Mouse (Mus musculus) midbrain, embryonic 11.5 days (tissue): ENCODE data around the gene Synj1. TPM values are rescaled to one million over a fixed set of nuclear protein-coding genes. Genes with fewer than 3 reads are reported as not detected.

Experiments used
- ATAC-seq: fragments of 200-750 bp; cut with Nextera tagmentation; 2 replicates; pipeline ENCODE4 v1.8.0; 2017; ENCODE audit warnings: moderate TSS enrichment, moderate library complexity; ENCODE audit not compliant: low FRiP score
- DNase-seq: peaks from one replicate; pipeline ENCODE4 v3.0.0; 2015; ENCODE audit warnings: low spot score; ENCODE audit errors: missing footprints
- H3K27ac ChIP-seq: fragments of 300-500 bp; sonication (generic); 2 replicates; pipeline ENCODE4 v1.5.1; 2014; ENCODE audit warnings: low read depth, low read length
- H3K27me3 ChIP-seq: fragments of 300-500 bp; sonication (generic); 2 replicates; pipeline ENCODE4 v1.6.1; 2014; ENCODE audit warnings: mild to moderate bottlenecking, low read length, moderate library complexity, mixed read lengths; ENCODE audit not compliant: control insufficient read depth, insufficient read depth
- H3K36me3 ChIP-seq: fragments of 300-500 bp; sonication (generic); 2 replicates; pipeline ENCODE4 v1.6.1; 2014; ENCODE audit warnings: mild to moderate bottlenecking, low read length, moderate library complexity, mixed read lengths; ENCODE audit not compliant: control insufficient read depth, insufficient read depth
- H3K4me1 ChIP-seq: fragments of 300-500 bp; sonication (generic); 2 replicates; pipeline ENCODE4 v1.6.1; 2014; ENCODE audit warnings: low read length; ENCODE audit not compliant: control insufficient read depth, insufficient read depth
- H3K4me2 ChIP-seq: fragments of 300-500 bp; sonication (generic); 2 replicates; pipeline ENCODE4 v1.6.1; 2014; ENCODE audit warnings: mild to moderate bottlenecking, moderate library complexity
- H3K4me3 ChIP-seq: fragments of 300-500 bp; sonication (generic); 2 replicates; pipeline ENCODE4 v1.5.1; 2014; ENCODE audit warnings: low read depth, low read length
- H3K9ac ChIP-seq: fragments of 300-500 bp; sonication (generic); 2 replicates; pipeline ENCODE4 v1.6.1; 2014; ENCODE audit warnings: low read length
- H3K9me3 ChIP-seq: fragments of 300-500 bp; sonication (generic); 2 replicates; pipeline ENCODE4 v1.6.1; 2016; ENCODE audit warnings: low read length; ENCODE audit not compliant: control insufficient read depth
- WGBS: fragments of 180-500 bp; shearing (Covaris S2); extraction: QIAGEN DNeasy Blood & Tissue Kit; methylation state at CpG from one replicate; pipeline ENCODE4 v1.1.7; 2014; 5-methylcytosine and 5-hydroxymethylcytosine counted together
- microRNA-seq: library from miRNA; unstranded; fragments of <30 nt; microRNA quantifications from one replicate; pipeline ENCODE4, GENCODE M21; 2017
- polyA plus RNA-seq: library from polyadenylated mRNA; unstranded; fragments of >200 nt; fragmentation: Nextera tagmentation; extraction: Ambion mirVana; gene quantifications from 2 replicates; pipeline ENCODE4 v1.2.1, GENCODE M21; 2014

Synj1 gene
- polyA plus RNA-seq, 1 experiment from 2014 or later = 23.3 TPM

- Histone ChIP-seq H3K4me1 (no peaks in the 10 kb centered on the region; the same call in 1 of the 2 replicates), H3K27me3 (no peaks in the 10 kb centered on the region), H3K9me3 (0 out of 2 replicates have a peak, but pooled peaks cover under 1% of the 10 kb centered on the region), H3K4me3 (no peak overlapping the region), H3K4me2 (no peak overlapping the region), H3K9ac (no peak overlapping the region), H3K27ac (no peak overlapping the region), H3K36me3 (no peaks in the 10 kb centered on the region)
- ATAC-seq = no peak
- no peak for DNase-seq
- WGBS = 77% methylated on average over 7 of the region's 7 CpGs
These were observed 118.1 kb downstream of the Synj1 start for GRCm38 (mm10) chr16:90893019-90893418.

- H3K9me3 ChIP-seq = 0 out of 2 replicates have a peak, but pooled peaks cover 4% of the 10 kb centered on the region
- no peak overlapping the region for H3K9ac ChIP-seq
- no peaks in the 10 kb centered on the region for H3K27me3 ChIP-seq
- no peaks in the 10 kb centered on the region for H3K36me3 ChIP-seq
- no peaks in the 10 kb centered on the region; the same call in 1 of the 2 replicates for H3K4me1 ChIP-seq
- H3K27ac ChIP-seq = no peak overlapping the region
- H3K4me3 ChIP-seq = no peak overlapping the region
- 81% methylated on average over 8 of the region's 8 CpGs for WGBS
- no peak for ATAC-seq
- no peak overlapping the region for H3K4me2 ChIP-seq
- no peak for DNase-seq
These were observed 119.0 kb downstream of the Synj1 start for GRCm38 (mm10) chr16:90892081-90892480.

- no peak for ATAC-seq
- no peaks in the 10 kb centered on the region for H3K36me3 ChIP-seq
- 0 out of 2 replicates have a peak, but pooled peaks cover 4% of the 10 kb centered on the region for H3K9me3 ChIP-seq
- H3K4me3 ChIP-seq = no peak overlapping the region
- H3K4me2 ChIP-seq = no peak overlapping the region
- WGBS = 77% methylated on average over 14 of the region's 14 CpGs
- H3K9ac ChIP-seq = no peak overlapping the region
- no peak for DNase-seq
- H3K27me3 ChIP-seq = no peaks in the 10 kb centered on the region
- H3K4me1 ChIP-seq = no peaks in the 10 kb centered on the region; the same call in 1 of the 2 replicates
- no peak overlapping the region for H3K27ac ChIP-seq
These were observed 119.5 kb downstream of the Synj1 start for GRCm38 (mm10) chr16:90891601-90892000.

GRCm38 (mm10) chr16:90890683-90891082, 120.4 kb downstream of the Synj1 start:
- ATAC-seq = no peak
- H3K4me3 ChIP-seq = no peak overlapping the region
- DNase-seq = no peak
- no peak overlapping the region for H3K9ac ChIP-seq
- no peaks in the 10 kb centered on the region for H3K36me3 ChIP-seq
- 0 out of 2 replicates have a peak, but pooled peaks cover 4% of the 10 kb centered on the region for H3K9me3 ChIP-seq
- no peaks in the 10 kb centered on the region; the same call in 1 of the 2 replicates for H3K4me1 ChIP-seq
- no peaks in the 10 kb centered on the region for H3K27me3 ChIP-seq
- WGBS = 87% methylated on average over 9 of the region's 9 CpGs
- H3K27ac ChIP-seq = no peak overlapping the region
- H3K4me2 ChIP-seq = no peak overlapping the region

Small RNA genes within 50 kb of the gene (microRNA-seq; reads per million reads assigned to microRNA genes)
- not detected for gene Gm22933

Other genes starting within 250 kb of the Synj1 start
- 13.1 and 14.2 TPM in 2 replicates for gene Urb1, start 200.9 kb downstream of the Synj1 start, polyA plus RNA-seq
- gene Eva1c, start 184.6 kb downstream of the Synj1 start, polyA plus RNA-seq = 1.1 and 1.3 TPM in 2 replicates
- gene Cfap298, start 76.2 kb downstream of the Synj1 start, polyA plus RNA-seq = 50.5 and 52.7 TPM in 2 replicates
- gene Paxbp1, start 33.2 kb upstream of the Synj1 start, polyA plus RNA-seq = 86.4 and 97.2 TPM in 2 replicates
- 0.26 TPM in 1 of 2 replicates, not detected in the other for gene 4932438H23Rik, start 83.8 kb upstream of the Synj1 start, polyA plus RNA-seq
- gene Olig2, start 214.1 kb upstream of the Synj1 start, polyA plus RNA-seq = 6.8 and 7.5 TPM in 2 replicates